Comparison of ENCODE assay signal across 20 mouse cellular contexts in the genomic region with DNA sequence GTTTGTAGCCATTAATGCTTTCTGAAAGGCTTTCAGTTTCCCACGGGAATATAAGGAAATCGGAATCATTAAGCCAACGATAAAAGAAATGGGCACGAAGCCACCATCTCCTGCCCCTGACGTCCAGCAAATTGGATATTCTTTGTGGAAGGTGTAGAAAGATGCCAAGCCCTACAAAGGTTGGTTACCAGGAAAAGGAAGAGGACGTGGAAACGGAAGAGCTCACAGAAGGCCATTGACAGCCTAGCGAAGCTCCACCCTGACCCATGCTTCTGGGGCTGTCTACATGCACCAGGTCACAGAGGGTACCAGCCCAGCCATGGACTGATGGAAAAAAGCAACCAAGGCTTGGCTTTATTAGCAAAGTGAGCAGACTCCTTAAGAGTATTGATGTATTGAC. TPM values are rescaled to one million over a fixed set of nuclear protein-coding genes. Genes with fewer than 3 reads are reported as not detected.
DNase-seq lines count a peak whose midpoint lies in the region; ATAC-seq and TF ChIP-seq lines count a peak whose summit lies in the region.
"Had no signal": no experiment of that assay in that cellular context is flagged by ENCODE, and none has a peak within 500 bp of the region (broad histone marks: within the 10 kb centered on the region; RNA-seq: fewer than 3 reads in every experiment).

No protein-coding gene starts in this region.

- peak; percentile 15 for DNase-seq in heart, adult 8-10 months (ENCODE audit: low spot score)
- no peak for DNase-seq in heart, postnatal 10 days
- peak; percentile 3 to 10 for DNase-seq in lung, adult 18-20 months
- no peak for DNase-seq in lung, adult 2 months
- DNase-seq in lung, postnatal 0 days (ENCODE audit: low spot score) = peak; percentile 44
- no peak for DNase-seq in layer of hippocampus, adult 11-12 months (ENCODE audit: low spot score)
- no peak for DNase-seq in hindbrain, embryonic 10.5 days (ENCODE audit: low spot score)
- DNase-seq: cerebellum, adult 9-10 months; gastrocnemius, postnatal 10 days; liver, postnatal 0 days; midbrain, embryonic 14.5 days; right cerebral cortex, adult 18-20 months; thymus, postnatal 25 days had no signal

- ATAC-seq in lung, postnatal 0 days = peak; percentile 74
- ATAC-seq: liver, postnatal 0 days had no signal

- no peak overlapping the region for H3K4me3 ChIP-seq in lung, adult 2 months (replicated peaks; ENCODE audit: extremely low read depth, low read depth, low read length)
- H3K4me3 ChIP-seq in lung, postnatal 0 days (ENCODE audit: low read depth, low read length) = no peak overlapping the region
- H3K4me3 ChIP-seq in hindbrain, embryonic 10.5 days = no peak overlapping the region
- H3K4me3 ChIP-seq: embryonic facial prominence, embryonic 10.5 days; forebrain, embryonic 12.5 days; limb, embryonic 15.5 days; megakaryocyte, embryonic 14.5 days; neural tube, embryonic 13.5 days had no signal

- no peak overlapping the region for H3K4me2 ChIP-seq in lung, postnatal 0 days (replicated peaks; ENCODE audit: low read depth, low read length)
- H3K4me2 ChIP-seq: forebrain, embryonic 12.5 days; limb, embryonic 15.5 days; neural tube, embryonic 13.5 days had no signal

- no peak for TF ChIP-seq CTCF in lung, adult 2 months (IDR thresholded peaks at IDR 0.05; ENCODE audit: insufficient read depth, low read length)
- no peak for TF ChIP-seq CTCF in lung, postnatal 0 days (IDR thresholded peaks at IDR 0.05)

- TF ChIP-seq POLR2A in lung, adult 2 months (IDR thresholded peaks at IDR 0.05; ENCODE audit: borderline replicate concordance, extremely low read depth, low read depth, low read length) = no peak

- intact Hi-C loops in heart, postnatal 10 days (cut with DNase I) = loop anchor here (10.0 kb wide), 1 partner anchor 516 kb away; no protein-coding TSS in a partner anchor

- 59% methylated on average over 8 of the region's 8 CpGs for WGBS in lung, adult 2 months
- 74% methylated on average over 8 of the region's 8 CpGs for WGBS in lung, postnatal 0 days
- WGBS in hindbrain, embryonic 10.5 days = 92% methylated on average over 8 of the region's 8 CpGs

- H3K36me3 ChIP-seq in lung, postnatal 0 days (ENCODE audit: insufficient read depth, low read length) = no peaks in the 10 kb centered on the region
- H3K36me3 ChIP-seq in hindbrain, embryonic 10.5 days = no peaks in the 10 kb centered on the region
- H3K36me3 ChIP-seq: embryonic facial prominence, embryonic 10.5 days; forebrain, embryonic 12.5 days; limb, embryonic 15.5 days; neural tube, embryonic 13.5 days had no signal

- TF ChIP-seq EP300 in lung, postnatal 0 days (IDR thresholded peaks at IDR 0.05) = peak; percentile 96

- peak overlapping the region; percentile 62; the same call in 1 of the 2 replicates for H3K27ac ChIP-seq in lung, postnatal 0 days (ENCODE audit: low read length)
- H3K27ac ChIP-seq in hindbrain, embryonic 10.5 days = no peak overlapping the region
- H3K27ac ChIP-seq: embryonic facial prominence, embryonic 10.5 days; forebrain, embryonic 12.5 days; limb, embryonic 15.5 days; neural tube, embryonic 13.5 days had no signal

- H3K27me3 ChIP-seq in lung, postnatal 0 days (replicated peaks; ENCODE audit: insufficient read depth, low read length) = no peaks in the 10 kb centered on the region
- H3K27me3 ChIP-seq in hindbrain, embryonic 10.5 days (ENCODE audit: insufficient read depth, poor library complexity, severe bottlenecking) = no peaks in the 10 kb centered on the region
- H3K27me3 ChIP-seq: forebrain, embryonic 12.5 days; limb, embryonic 15.5 days; megakaryocyte, embryonic 14.5 days; neural tube, embryonic 13.5 days had no signal

- peaks cover 13% of the 10 kb centered on the region for H3K4me1 ChIP-seq in lung, adult 2 months (ENCODE audit: control insufficient read depth, insufficient read depth, low read length)
- no peaks in the 10 kb centered on the region; the same call in 1 of the 2 replicates for H3K4me1 ChIP-seq in lung, postnatal 0 days (ENCODE audit: insufficient read depth, low read depth, low read length)
- no peaks in the 10 kb centered on the region for H3K4me1 ChIP-seq in hindbrain, embryonic 10.5 days (replicated peaks)
- H3K4me1 ChIP-seq: embryonic facial prominence, embryonic 10.5 days; forebrain, embryonic 12.5 days; megakaryocyte, embryonic 14.5 days; neural tube, embryonic 13.5 days had no signal

- H3K9ac ChIP-seq in lung, postnatal 0 days (replicated peaks; ENCODE audit: low read depth) = no peak overlapping the region
- H3K9ac ChIP-seq: forebrain, embryonic 12.5 days; limb, embryonic 15.5 days; liver, postnatal 0 days; neural tube, embryonic 13.5 days had no signal

- H3K9me3 ChIP-seq in lung, postnatal 0 days (ENCODE audit: low read length) = no peaks in the 10 kb centered on the region
- no peaks in the 10 kb centered on the region for H3K9me3 ChIP-seq in hindbrain, embryonic 10.5 days
- H3K9me3 ChIP-seq: embryonic facial prominence, embryonic 10.5 days; forebrain, embryonic 12.5 days; limb, embryonic 15.5 days; neural tube, embryonic 13.5 days had no signal

RNA-seq across cellular contexts. Expression of a gene that starts 31.0 kb away (rescaled TPM):
- total RNA-seq in heart, adult 8-10 months (2022) = 1 to 10 TPM; 5.2 to 8.7 (median 6.9) TPM
- total RNA-seq in heart, postnatal 10 days (2021) = 10 to 100 TPM; 17.2 to 19.0 TPM
- 135 and 177 TPM in 2 replicates for polyA plus RNA-seq in lung, adult 2 months (2012; rRNA removed)
- polyA plus RNA-seq in lung, postnatal 0 days (2015; fragmentation: Nextera tagmentation; extraction: Ambion mirVana) = 80.1 and 91.7 TPM in 2 replicates
- polyA plus RNA-seq in hindbrain, embryonic 10.5 days (2016; fragmentation: Nextera tagmentation; extraction: Ambion mirVana) = 21.8 and 24.0 TPM in 2 replicates
- total RNA-seq: common myeloid progenitor, adult 5-6 weeks had no signal
- polyA plus RNA-seq: C2C12 had no signal

Comparison
In these comparisons a context has a peak if more than half of its experiments do, and no peak if none do; other contexts are left out.
1. DNase-seq: peak in heart, adult 8-10 months (single experiment), lung, adult 18-20 months (2 of 2) and lung, postnatal 0 days (single experiment); none in heart, postnatal 10 days (0 of 2), lung, adult 2 months (single experiment), layer of hippocampus, adult 11-12 months (single experiment) and hindbrain, embryonic 10.5 days (single experiment).